Mouse (Mus musculus) splenic B cell, adult 2 months (primary cell): ENCODE data around the gene Mat2a.
"Not testable (repeated sequence)": the region's sequence is repeated elsewhere in the genome, so short reads cannot be mapped to it uniquely, and the experiment has no call there.

ENCODE experiments used
- DNase-seq: peaks from one replicate; pipeline ENCODE4 v3.0.0-alpha.2; 2011; ENCODE audit warnings: low read depth, low spot score
- H3K27me3 ChIP-seq: 2 replicates; pipeline ENCODE4 v1.6.1; 2012; ENCODE audit warnings: mild to moderate bottlenecking, low read length, moderate library complexity, mixed read lengths; ENCODE audit not compliant: control insufficient read depth, poor library complexity, insufficient read depth, severe bottlenecking
- H3K36me3 ChIP-seq: 2 replicates; pipeline ENCODE4 v1.6.1; 2012; ENCODE audit warnings: mild to moderate bottlenecking, low read length, moderate library complexity, mixed read lengths; ENCODE audit not compliant: control insufficient read depth, poor library complexity, insufficient read depth, severe bottlenecking

The Mat2a gene

GRCm38 (mm10) chr6:72465361-72466157 lies 26.2 kb upstream of the Mat2a start:
- no peak for DNase-seq
- Histone ChIP-seq H3K36me3 (no peaks in the 10 kb centered on the region), H3K27me3 (no peaks in the 10 kb centered on the region)

GRCm38 (mm10) chr6:72462550-72463257 lies 23.3 kb upstream of the Mat2a start:
- not testable (repeated sequence) for DNase-seq, H3K36me3 ChIP-seq, H3K27me3 ChIP-seq

- Histone ChIP-seq H3K27me3 (no peaks in the 10 kb centered on the region), H3K36me3 (no peaks in the 10 kb centered on the region)
- DNase-seq: no peak
Observed at GRCm38 (mm10) chr6:72460036-72460801, 20.9 kb upstream of the Mat2a start.

DNA sequence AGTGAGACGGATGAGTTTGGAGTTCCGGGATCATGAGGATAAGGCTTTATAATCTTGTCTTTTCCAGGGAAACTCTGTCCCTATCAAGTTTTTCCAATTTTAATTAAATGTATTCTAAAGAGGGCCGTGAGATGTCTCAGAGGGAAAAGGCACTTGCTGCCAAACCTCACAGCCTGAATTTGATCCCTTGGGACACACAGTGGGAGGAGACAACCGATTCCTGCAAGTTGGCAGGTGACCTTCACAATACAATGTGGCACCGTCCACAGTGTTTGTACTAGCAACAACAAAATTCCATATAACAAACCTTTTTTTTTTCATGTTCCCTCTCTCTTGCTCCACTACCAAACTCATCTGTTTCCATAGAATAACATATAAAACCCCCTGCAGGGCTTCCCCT lies 19.6 kb upstream of the Mat2a start:
- no peak for DNase-seq
- Histone ChIP-seq H3K36me3 (no peaks in the 10 kb centered on the region), H3K27me3 (no peaks in the 10 kb centered on the region)

- Histone ChIP-seq H3K27me3 (no peaks in the 10 kb centered on the region), H3K36me3 (no peaks in the 10 kb centered on the region)
- DNase-seq: no peak
Observed at GRCm38 (mm10) chr6:72458418-72458817, 19.1 kb upstream of the Mat2a start.

DNA sequence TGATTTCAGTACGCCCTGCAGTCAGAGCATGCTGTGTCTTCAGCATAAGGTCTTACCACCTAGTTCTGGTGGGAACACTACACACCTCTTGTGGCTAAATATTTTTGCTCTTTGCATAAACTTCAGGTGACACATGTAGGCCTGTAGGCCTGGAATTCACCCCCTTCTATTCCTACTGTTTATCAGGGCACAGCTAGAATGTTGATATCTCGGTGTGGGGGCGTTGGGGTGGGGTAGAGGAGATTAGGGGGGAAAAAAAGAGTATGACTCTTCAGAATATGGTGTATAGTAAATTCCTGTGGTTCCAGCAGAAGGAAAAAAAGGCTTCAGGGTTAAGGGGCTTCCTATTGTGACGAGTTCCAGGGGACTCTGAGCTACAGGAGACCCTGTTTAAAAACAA lies 17.2 kb upstream of the Mat2a start:
- Histone ChIP-seq H3K27me3 (no peaks in the 10 kb centered on the region), H3K36me3 (no peaks in the 10 kb centered on the region)
- no peak for DNase-seq

- Histone ChIP-seq H3K36me3 (no peaks in the 10 kb centered on the region), H3K27me3 (no peaks in the 10 kb centered on the region)
- DNase-seq: no peak
Observed at GRCm38 (mm10) chr6:72454833-72455373, 15.5 kb upstream of the Mat2a start.

GRCm38 (mm10) chr6:72454072-72454746 lies 14.9 kb upstream of the Mat2a start:
- DNase-seq: no peak
- H3K36me3 ChIP-seq: no peaks in the 10 kb centered on the region
- no peaks in the 10 kb centered on the region for H3K27me3 ChIP-seq

DNA sequence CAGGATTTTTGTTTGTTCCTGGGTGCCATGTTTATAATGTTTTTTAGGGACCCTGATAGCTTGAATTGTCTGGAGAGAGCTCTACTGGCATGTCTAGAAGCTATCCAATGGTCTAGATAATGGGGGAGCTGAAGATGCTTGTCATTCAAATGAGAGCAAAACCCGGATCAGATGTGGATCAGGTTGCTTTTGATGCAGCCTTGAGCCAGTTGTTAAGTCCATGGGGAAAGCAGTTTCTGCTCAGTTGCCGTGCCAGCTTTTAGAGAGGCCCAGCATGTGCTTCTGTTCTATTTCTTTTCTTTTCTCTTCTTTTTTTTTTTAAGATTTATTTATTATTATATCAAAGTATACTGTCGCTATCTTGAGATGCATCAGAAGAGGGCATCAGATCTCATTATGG lies 14.2 kb upstream of the Mat2a start:
- DNase-seq: no peak
- H3K36me3 ChIP-seq: no peaks in the 10 kb centered on the region
- no peaks in the 10 kb centered on the region for H3K27me3 ChIP-seq

- H3K36me3 ChIP-seq: no peaks in the 10 kb centered on the region
- no peaks in the 10 kb centered on the region for H3K27me3 ChIP-seq
- DNase-seq: no peak
Observed at GRCm38 (mm10) chr6:72452329-72452728, 13.0 kb upstream of the Mat2a start.

GRCm38 (mm10) chr6:72451778-72452177 lies 12.4 kb upstream of the Mat2a start:
- not testable (repeated sequence) for DNase-seq, H3K27me3 ChIP-seq

GRCm38 (mm10) chr6:72447487-72447886 lies 8.1 kb upstream of the Mat2a start:
- DNase-seq: no peak
- H3K36me3 ChIP-seq: no peaks in the 10 kb centered on the region
- no peaks in the 10 kb centered on the region for H3K27me3 ChIP-seq

More at GRCm38 (mm10) chr6:72451778-72452177, 12.4 kb upstream of the Mat2a start:
- H3K36me3 ChIP-seq: not testable (repeated sequence)

DNA sequence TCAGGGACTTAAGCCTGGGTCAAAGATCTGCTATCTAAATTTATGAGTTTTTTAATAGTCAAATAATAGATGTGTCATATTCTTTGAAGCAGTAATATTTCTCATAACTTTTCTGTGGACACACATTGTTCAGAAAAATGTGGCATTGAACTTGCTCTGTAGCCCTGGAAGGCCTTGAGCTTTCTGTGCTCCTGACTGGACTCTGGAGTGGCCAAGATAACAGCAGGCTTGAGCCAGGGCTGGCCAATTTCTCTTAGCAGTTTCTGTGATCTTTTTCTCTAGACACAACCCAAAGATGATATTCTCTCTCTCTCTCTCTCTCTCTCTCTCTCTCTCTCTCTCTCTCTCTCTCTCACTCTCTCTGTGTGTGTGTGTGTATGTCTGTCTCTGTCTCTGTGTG lies 5.7 kb upstream of the Mat2a start:
- no peak for DNase-seq
- no peaks in the 10 kb centered on the region for H3K27me3 ChIP-seq
- H3K36me3 ChIP-seq: no peaks in the 10 kb centered on the region

DNA sequence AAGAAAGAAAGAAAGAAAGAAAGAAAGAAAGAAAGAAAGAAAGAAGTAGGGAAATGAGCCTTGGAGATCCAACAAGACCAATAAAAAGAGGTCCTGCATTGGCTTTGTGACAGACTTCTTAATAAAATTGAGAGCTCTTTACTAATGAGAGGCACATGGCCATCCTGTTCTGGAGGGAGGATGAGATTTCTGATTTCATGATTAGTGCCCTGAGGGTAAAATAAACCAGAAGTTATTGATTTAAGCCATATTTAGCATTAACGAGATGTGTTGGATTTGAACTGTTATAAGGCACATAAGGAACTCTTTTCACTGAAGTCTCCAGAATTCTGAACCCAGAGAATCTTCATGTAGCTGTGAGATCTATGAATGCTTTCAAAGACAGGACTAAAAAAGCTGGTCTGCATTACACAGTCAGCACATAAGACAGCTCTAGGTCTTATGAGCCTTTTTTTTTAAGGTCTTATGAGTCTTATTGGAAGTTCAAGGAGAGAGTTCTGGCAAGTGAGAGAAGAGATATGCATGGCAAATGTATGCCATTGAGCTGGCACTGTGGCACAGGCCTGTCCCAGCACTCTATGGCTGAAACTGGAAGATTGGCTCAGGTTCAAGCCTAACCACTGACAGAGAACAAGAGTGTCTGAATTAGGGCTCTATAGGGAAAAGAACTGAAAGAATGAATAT lies 3.7 kb upstream of the Mat2a start:
- Histone ChIP-seq H3K36me3 (no peaks in the 10 kb centered on the region), H3K27me3 (no peaks in the 10 kb centered on the region)
- no peak for DNase-seq
